Mouse (Mus musculus) macrophage (primary cell): Measurements from ENCODE around the gene Txndc9. TPM values are rescaled to one million over a fixed set of nuclear protein-coding genes. Genes with fewer than 3 reads are reported as not detected.
"Not testable (repeated sequence)": the region's sequence is repeated elsewhere in the genome, so short reads cannot be mapped to it uniquely, and the experiment has no call there.

ENCODE experiments used
- H3K27ac ChIP-seq: fragments of 350-480 bp; formaldehyde crosslinking; 2 replicates; pipeline ENCODE4 v1.9.0; 2021
- H3K36me3 ChIP-seq: fragments of 350-480 bp; formaldehyde crosslinking; 2 replicates; pipeline ENCODE4 v1.9.0; 2021; ENCODE audit errors: inconsistent target
- H3K4me3 ChIP-seq: fragments of 350-480 bp; formaldehyde crosslinking; 2 replicates; pipeline ENCODE4 v1.9.0; 2021; ENCODE audit errors: inconsistent target
- H3K79me2 ChIP-seq: fragments of 350-480 bp; formaldehyde crosslinking; 2 replicates; pipeline ENCODE4 v1.9.0; 2021; ENCODE audit errors: inconsistent target
- WGBS: methylation state at CpG from one replicate; pipeline ENCODE4 v1.1.7; 2026; ENCODE audit warnings: inconsistent platforms; ENCODE audit not compliant: missing documents; 5-methylcytosine and 5-hydroxymethylcytosine counted together
- polyA plus RNA-seq: library from polyadenylated mRNA; stranded (reverse); fragments of 250-400 nt; gene quantifications from 3 replicates; pipeline ENCODE4 v1.2.4, GENCODE M21; 2018; ENCODE audit warnings: inconsistent platforms

The Txndc9 gene
- polyA plus RNA-seq, 1 experiment from 2014 or later = 80.7 TPM

GRCm38 (mm10) chr1:37998371-37999199 is 892 bp upstream of the Txndc9 start:
- H3K27ac ChIP-seq = peak overlapping the region; percentile 53
- H3K36me3 ChIP-seq = peaks cover 20% of the 10 kb centered on the region
- peaks cover 84% of the 10 kb centered on the region for H3K79me2 ChIP-seq
- 3% methylated on average over 44 of the region's 47 CpGs for WGBS
- H3K4me3 ChIP-seq = peak overlapping the region; percentile 83

DNA sequence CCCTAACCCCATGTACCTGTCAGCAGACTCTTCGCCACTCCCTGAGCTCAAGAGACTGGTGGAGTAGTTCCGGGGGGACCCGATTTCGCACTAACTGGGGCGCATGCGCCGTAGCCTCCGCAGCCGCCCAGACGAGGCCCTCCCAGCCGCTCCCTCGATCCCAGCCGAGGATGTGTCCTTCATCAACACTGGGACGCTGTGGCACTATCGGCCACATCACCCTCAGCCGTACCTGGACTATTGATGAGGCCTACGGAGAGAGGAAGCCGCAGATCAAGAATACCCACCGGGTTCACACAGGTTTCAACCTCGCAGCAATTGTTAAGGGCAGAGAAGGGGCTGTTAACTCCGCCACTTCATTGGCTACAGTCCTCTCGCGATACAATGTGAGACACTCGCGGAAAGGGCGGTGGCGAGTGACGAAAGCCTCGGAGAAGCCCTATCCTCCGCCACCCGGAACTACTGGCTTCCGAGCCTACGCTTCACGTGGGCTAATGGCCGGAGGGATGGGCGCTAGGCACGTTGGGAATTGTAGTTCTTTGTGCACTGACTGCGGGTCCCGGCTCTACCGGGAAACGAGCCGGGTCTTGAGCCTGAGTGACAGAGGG is 712 bp downstream of the Txndc9 start:
- peak overlapping the region; percentile 83 for H3K4me3 ChIP-seq
- peaks cover 35% of the 10 kb centered on the region for H3K36me3 ChIP-seq
- H3K79me2 ChIP-seq = peaks cover 84% of the 10 kb centered on the region
- 2% methylated on average over 42 of the region's 42 CpGs for WGBS
- peak overlapping the region; percentile 78 for H3K27ac ChIP-seq

GRCm38 (mm10) chr1:37996226-37996625 is 1.5 kb downstream of the Txndc9 start:
- Histone ChIP-seq H3K79me2 (peaks cover 84% of the 10 kb centered on the region), H3K4me3 (peak overlapping the region; percentile 83), H3K36me3 (peaks cover 42% of the 10 kb centered on the region), H3K27ac (peak overlapping the region; percentile 78)
- 42% methylated on average over 3 of the region's 3 CpGs for WGBS

- Histone ChIP-seq H3K36me3 (peaks cover 69% of the 10 kb centered on the region), H3K4me3 (no peak overlapping the region), H3K27ac (no peak overlapping the region), H3K79me2 (peaks cover 19% of the 10 kb centered on the region)
- 90% methylated on average over 5 of the region's 5 CpGs for WGBS
Measured at GRCm38 (mm10) chr1:37987856-37988255, 9.8 kb downstream of the Txndc9 start.

- Histone ChIP-seq H3K4me3 (no peak overlapping the region), H3K79me2 (no peaks in the 10 kb centered on the region), H3K36me3 (peaks cover 50% of the 10 kb centered on the region), H3K27ac (no peak overlapping the region)
- 92% methylated on average over 9 of the region's 9 CpGs for WGBS
Measured at GRCm38 (mm10) chr1:37985764-37986323, 11.8 kb downstream of the Txndc9 start.

GRCm38 (mm10) chr1:37984326-37984725 is 13.4 kb downstream of the Txndc9 start:
- Histone ChIP-seq H3K79me2 (no peaks in the 10 kb centered on the region), H3K4me3 (no peak overlapping the region), H3K36me3 (peaks cover 36% of the 10 kb centered on the region; the same call in 1 of the 2 replicates), H3K27ac (no peak overlapping the region)
- 100% methylated on average over 1 of the region's 1 CpGs for WGBS

DNA sequence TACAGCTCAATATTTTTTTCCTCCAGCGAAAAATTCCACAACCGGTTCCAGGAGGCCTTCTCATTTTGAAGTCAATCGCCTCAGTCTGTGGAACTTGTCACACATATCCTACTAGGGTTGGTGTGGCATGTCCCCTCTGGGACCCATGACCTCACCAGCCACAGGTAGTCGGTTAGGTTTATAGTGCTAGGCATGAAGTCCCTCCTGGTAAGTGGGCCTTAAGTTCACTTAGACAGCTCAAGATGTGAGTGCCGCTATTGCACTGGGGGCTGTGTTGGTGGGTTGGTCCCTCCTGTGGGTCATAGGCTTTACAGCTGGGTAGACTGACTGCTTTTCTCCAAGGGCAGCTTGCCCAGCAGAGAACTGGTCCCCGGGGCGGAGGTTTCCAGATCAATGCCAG is 20.4 kb downstream of the Txndc9 start:
- H3K27ac ChIP-seq = no peak overlapping the region
- H3K4me3 ChIP-seq = no peak overlapping the region
- no peaks in the 10 kb centered on the region for H3K79me2 ChIP-seq
- H3K36me3 ChIP-seq = no peaks in the 10 kb centered on the region
- WGBS = 99% methylated on average over 7 of the region's 7 CpGs

- not testable (repeated sequence) for H3K4me3 ChIP-seq, H3K79me2 ChIP-seq, H3K36me3 ChIP-seq, H3K27ac ChIP-seq
- 56% methylated on average over 9 of the region's 9 CpGs for WGBS
Measured at GRCm38 (mm10) chr1:37976666-37977065, 21.0 kb downstream of the Txndc9 start.

- Histone ChIP-seq H3K36me3 (no peaks in the 10 kb centered on the region), H3K27ac (no peak overlapping the region), H3K79me2 (no peaks in the 10 kb centered on the region), H3K4me3 (no peak overlapping the region)
- WGBS = 54% methylated on average over 4 of the region's 4 CpGs
Measured at GRCm38 (mm10) chr1:37971520-37971919, 26.2 kb downstream of the Txndc9 start.

GRCm38 (mm10) chr1:37968746-37969145 is 28.9 kb downstream of the Txndc9 start:
- H3K27ac ChIP-seq = no peak overlapping the region
- no peaks in the 10 kb centered on the region for H3K36me3 ChIP-seq
- no peaks in the 10 kb centered on the region for H3K79me2 ChIP-seq
- no peak overlapping the region for H3K4me3 ChIP-seq
- 87% methylated on average over 6 of the region's 6 CpGs for WGBS

GRCm38 (mm10) chr1:37965571-37965970 is 32.1 kb downstream of the Txndc9 start:
- no peak overlapping the region for H3K27ac ChIP-seq
- no peaks in the 10 kb centered on the region for H3K79me2 ChIP-seq
- H3K4me3 ChIP-seq = no peak overlapping the region
- 86% methylated on average over 10 of the region's 10 CpGs for WGBS
- no peaks in the 10 kb centered on the region for H3K36me3 ChIP-seq

DNA sequence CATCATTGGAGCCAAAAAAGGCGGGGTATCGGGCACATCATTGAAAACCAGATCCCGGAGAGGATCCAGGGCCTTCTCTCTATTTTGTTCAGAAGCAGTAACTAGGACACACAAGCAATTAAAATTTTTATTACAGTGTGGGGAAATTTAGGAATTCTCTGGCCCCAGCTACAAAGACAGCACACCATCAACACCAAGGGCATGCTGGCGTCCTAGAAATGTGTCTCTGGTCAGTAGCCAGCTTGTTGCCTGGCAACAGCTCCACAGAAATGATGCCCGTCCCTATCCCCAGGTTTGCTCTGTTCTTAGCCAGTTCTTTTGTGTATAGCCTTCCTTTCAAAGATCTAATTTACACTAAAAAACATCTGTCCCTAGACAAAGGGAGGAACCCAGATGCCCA is 38.2 kb downstream of the Txndc9 start:
- no peak overlapping the region for H3K27ac ChIP-seq
- no peaks in the 10 kb centered on the region for H3K79me2 ChIP-seq
- WGBS = 93% methylated on average over 5 of the region's 5 CpGs
- no peaks in the 10 kb centered on the region for H3K36me3 ChIP-seq
- no peak overlapping the region for H3K4me3 ChIP-seq

DNA sequence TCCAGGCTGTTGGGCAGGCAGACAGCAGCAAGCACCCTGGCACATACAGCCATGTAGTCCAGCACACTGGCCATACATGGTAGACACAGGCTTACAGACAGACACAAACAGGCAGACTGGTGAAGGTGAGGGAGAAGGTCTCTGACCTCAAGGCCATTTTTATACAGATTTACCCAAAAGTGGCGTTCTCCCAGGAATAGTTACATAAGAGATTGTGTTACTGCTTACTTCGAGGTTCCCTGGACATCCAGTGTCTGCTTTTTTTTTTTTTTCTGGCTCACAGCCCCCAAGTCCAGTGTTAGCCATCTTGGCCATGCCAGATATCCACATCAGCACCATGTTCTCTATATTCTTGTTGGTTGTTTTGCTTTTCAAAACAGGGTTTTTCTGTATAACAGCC is 39.2 kb downstream of the Txndc9 start:
- Histone ChIP-seq H3K79me2 (no peaks in the 10 kb centered on the region), H3K27ac (no peak overlapping the region), H3K36me3 (no peaks in the 10 kb centered on the region), H3K4me3 (no peak overlapping the region)
- WGBS = 96% methylated on average over 2 of the region's 2 CpGs

- Histone ChIP-seq H3K36me3 (no peaks in the 10 kb centered on the region), H3K79me2 (no peaks in the 10 kb centered on the region), H3K27ac (no peak within 1 kb of the TSS), H3K4me3 (no peak within 1 kb of the TSS)
- WGBS = 91% methylated on average over 5 of the region's 5 CpGs
Measured at GRCm38 (mm10) chr1:37957659-37958058, 40.0 kb downstream of the Txndc9 start, which contains the start of gene Lyg1. TSS of gene Lyg1 (minus strand) at chr1:37957759.
